Mouse (Mus musculus) limb, embryonic 12.5 days (tissue): ENCODE measurements around the gene Phldb3. TPM values are rescaled to one million over a fixed set of nuclear protein-coding genes. Genes with fewer than 3 reads are reported as not detected.

Experiments used
- ATAC-seq: fragments of 200-750 bp; cut with Nextera tagmentation; 2 replicates; pipeline ENCODE4 v1.8.0; 2017; ENCODE audit warnings: low read depth, moderate TSS enrichment; ENCODE audit not compliant: insufficient number of reproducible peaks, insufficient read depth, low FRiP score, low TSS enrichment
- H3K27ac ChIP-seq: fragments of 300-500 bp; sonication (generic); 2 replicates; pipeline ENCODE4 v1.5.1; 2016; ENCODE audit warnings: mild to moderate bottlenecking, moderate library complexity
- H3K27me3 ChIP-seq: fragments of 300-500 bp; sonication (generic); 2 replicates; pipeline ENCODE4 v1.6.1; 2016; ENCODE audit warnings: mild to moderate bottlenecking, moderate library complexity
- H3K36me3 ChIP-seq: fragments of 300-500 bp; sonication (generic); 2 replicates; pipeline ENCODE4 v1.6.1; 2016; ENCODE audit warnings: mild to moderate bottlenecking, moderate library complexity
- H3K4me1 ChIP-seq: fragments of 300-500 bp; sonication (generic); replicated peaks from 2 replicates; pipeline ENCODE4 v1.6.1; 2016
- H3K4me2 ChIP-seq: fragments of 300-500 bp; sonication (generic); 2 replicates; pipeline ENCODE4 v1.6.1; 2016; ENCODE audit warnings: mild to moderate bottlenecking, moderate library complexity
- H3K4me3 ChIP-seq: fragments of 300-500 bp; sonication (generic); replicated peaks from 2 replicates; pipeline ENCODE4 v1.5.1; 2016; ENCODE audit warnings: mild to moderate bottlenecking
- H3K9ac ChIP-seq: fragments of 300-500 bp; sonication (generic); replicated peaks from 2 replicates; pipeline ENCODE4 v1.6.1; 2016; ENCODE audit warnings: mild to moderate bottlenecking, moderate library complexity
- H3K9me3 ChIP-seq: fragments of 300-500 bp; sonication (generic); 2 replicates; pipeline ENCODE4 v1.6.1; 2016; ENCODE audit warnings: mild to moderate bottlenecking, moderate library complexity
- WGBS: fragments of 180-500 bp; shearing (Covaris S2); methylation state at CpG from one replicate; pipeline ENCODE4 v1.1.7; 2016; 5-methylcytosine and 5-hydroxymethylcytosine counted together
- polyA plus RNA-seq: library from polyadenylated mRNA; unstranded; fragments of >200 nt; fragmentation: Nextera tagmentation; extraction: Ambion mirVana; gene quantifications from 2 replicates; pipeline ENCODE4 v1.2.1, GENCODE M21; 2016

Phldb3 gene
- polyA plus RNA-seq, 1 experiment from 2014 or later: 0.20 TPM

DNA sequence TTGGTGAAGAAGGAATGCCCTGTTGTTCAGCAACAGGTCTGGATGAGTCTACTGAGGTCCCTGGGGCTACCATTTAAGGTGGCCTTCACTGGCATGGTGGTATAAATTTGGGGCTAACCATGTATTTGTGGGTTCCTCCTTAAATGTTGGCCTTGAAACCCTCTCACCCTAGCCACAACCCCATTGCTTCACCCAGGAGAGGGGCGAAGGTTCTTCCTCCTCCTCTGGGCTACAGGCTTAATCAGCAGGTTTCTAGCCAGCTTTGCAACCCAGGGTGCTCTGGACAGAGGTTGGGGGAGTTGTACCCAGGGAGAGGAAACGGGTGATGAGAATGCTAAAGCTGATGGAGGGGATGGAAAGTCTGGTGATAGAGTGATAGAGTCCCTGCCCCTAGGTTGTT, 15.1 kb upstream of the Phldb3 start:
- no peak overlapping the region for H3K4me2 ChIP-seq
- no peak for ATAC-seq
- no peak overlapping the region for H3K9ac ChIP-seq
- no peak overlapping the region for H3K27ac ChIP-seq
- peaks cover 15% of the 10 kb centered on the region for H3K27me3 ChIP-seq
- H3K4me1 ChIP-seq: peaks cover 15% of the 10 kb centered on the region
- H3K36me3 ChIP-seq: peaks cover 5% of the 10 kb centered on the region; the same call in 1 of the 2 replicates
- no peak overlapping the region for H3K4me3 ChIP-seq
- whole genome bisulfite sequencing: 69% methylated on average over 2 of the region's 2 CpGs
- H3K9me3 ChIP-seq: no peaks in the 10 kb centered on the region

DNA sequence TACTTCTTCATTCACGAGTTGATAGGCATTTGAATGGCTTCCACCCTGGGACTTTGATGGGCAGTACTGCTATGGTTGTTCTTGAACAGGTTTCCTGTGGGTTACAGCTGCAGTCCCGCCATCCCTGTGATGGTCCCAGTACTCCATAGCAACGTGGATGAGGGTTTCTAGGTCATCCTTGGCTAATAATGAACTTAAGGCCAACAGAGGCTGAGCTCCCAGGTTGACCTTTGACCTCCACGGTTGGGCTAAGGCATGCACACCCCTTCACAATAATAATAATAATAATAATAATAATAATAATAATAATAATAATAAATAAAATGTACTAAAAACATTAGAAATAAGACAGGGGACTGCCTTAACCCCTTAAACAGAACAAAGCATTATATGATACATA, 12.4 kb upstream of the Phldb3 start:
- WGBS: 63% methylated on average over 4 of the region's 4 CpGs
- Histone ChIP-seq H3K9me3 (no peaks in the 10 kb centered on the region), H3K9ac (no peak overlapping the region), H3K27ac (no peak overlapping the region), H3K4me3 (no peak overlapping the region), H3K4me2 (no peak overlapping the region), H3K4me1 (peaks cover 15% of the 10 kb centered on the region), H3K27me3 (peaks cover 15% of the 10 kb centered on the region), H3K36me3 (peaks cover 5% of the 10 kb centered on the region; the same call in 1 of the 2 replicates)
- ATAC-seq: no peak

DNA sequence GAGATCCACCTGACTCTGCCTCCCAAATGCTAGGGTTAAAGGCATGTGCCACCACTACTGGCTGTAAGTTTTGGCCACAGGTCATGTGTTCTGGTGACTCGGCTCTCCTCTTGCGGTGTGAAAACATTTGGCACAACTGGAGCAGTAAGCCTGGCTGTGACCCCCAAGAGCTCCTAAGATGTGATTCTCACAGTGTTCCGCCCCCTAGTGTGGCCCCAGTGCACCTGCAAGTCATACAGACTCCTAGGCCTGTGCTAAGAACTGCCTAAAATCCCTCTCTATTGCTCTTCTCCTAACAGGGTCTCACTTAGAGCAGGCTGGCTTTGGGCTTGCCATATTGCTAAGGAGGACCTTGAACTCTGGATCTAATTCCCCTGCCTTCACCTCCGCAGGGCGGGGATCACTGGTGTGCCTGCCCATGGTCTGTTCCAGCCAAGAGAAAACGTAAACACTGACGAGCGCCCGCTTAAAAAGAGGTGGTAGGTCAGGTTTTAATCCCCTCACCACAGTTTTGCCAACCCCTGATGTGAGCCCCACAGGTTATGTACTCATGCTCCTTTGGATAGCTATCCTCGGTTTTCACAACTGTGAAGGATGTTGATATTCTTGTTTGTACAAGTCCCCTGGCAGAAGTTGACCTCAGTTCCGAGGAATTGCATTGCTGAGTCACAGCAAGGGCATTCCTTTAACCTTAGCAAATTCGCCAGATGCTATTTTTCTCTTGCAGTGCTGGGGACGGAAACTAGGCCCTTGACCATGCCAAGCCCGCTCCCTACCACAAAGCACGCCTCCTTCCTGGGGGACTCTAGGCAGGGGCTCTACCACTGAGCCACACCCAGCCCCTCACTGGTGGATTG, 11.1 kb upstream of the Phldb3 start:
- Histone ChIP-seq H3K27me3 (peaks cover 13% of the 10 kb centered on the region), H3K9me3 (no peaks in the 10 kb centered on the region), H3K4me3 (no peak overlapping the region), H3K4me2 (no peak overlapping the region), H3K4me1 (peaks cover 6% of the 10 kb centered on the region), H3K9ac (no peak overlapping the region), H3K36me3 (peaks cover 9% of the 10 kb centered on the region; the same call in 1 of the 2 replicates), H3K27ac (no peak overlapping the region)
- WGBS: 79% methylated on average over 15 of the region's 15 CpGs
- no peak for ATAC-seq

DNA sequence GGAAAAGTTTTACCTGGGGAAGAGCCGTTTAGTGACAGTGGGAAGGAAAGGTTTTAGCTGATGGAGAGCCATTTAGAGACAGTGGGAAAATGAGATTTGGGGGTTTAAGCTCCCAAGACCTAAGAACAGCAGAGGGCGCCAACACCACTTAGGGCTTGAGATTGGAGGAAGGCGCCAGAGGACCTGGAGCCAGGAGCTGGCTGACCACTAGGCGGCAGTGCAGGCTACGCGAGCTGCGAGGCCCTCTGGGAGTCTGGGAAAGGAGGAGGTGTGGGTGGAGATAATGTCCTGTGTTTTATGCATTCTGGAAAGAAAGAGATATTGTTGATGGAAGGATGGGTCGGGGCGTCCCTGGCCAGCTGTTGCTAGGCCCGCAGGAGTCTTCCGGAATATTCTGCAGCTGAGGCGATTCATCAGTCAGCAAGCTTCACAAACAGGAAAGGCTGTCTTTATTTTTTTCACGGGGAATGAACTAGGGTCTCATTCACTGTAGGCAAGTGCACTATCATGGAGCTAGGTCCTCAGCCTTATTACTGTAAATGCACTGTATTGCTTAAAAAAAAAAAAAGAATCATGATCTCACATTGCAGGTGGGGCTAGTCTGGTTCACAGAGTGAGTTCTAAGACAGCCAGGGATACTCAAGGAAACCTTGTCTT, 9.5 kb upstream of the Phldb3 start:
- ATAC-seq: peak; percentile 86
- peak overlapping the region; percentile 37 for H3K4me2 ChIP-seq
- peaks cover 9% of the 10 kb centered on the region; the same call in 1 of the 2 replicates for H3K36me3 ChIP-seq
- 0 out of 2 replicates have a peak overlapping the region, but pooled peaks have one; percentile 15 for H3K4me3 ChIP-seq
- H3K9ac ChIP-seq: no peak overlapping the region
- WGBS: 9% methylated on average over 13 of the region's 13 CpGs
- H3K4me1 ChIP-seq: no peaks in the 10 kb centered on the region
- no peaks in the 10 kb centered on the region for H3K27me3 ChIP-seq
- no peak overlapping the region for H3K27ac ChIP-seq
- no peaks in the 10 kb centered on the region for H3K9me3 ChIP-seq

DNA sequence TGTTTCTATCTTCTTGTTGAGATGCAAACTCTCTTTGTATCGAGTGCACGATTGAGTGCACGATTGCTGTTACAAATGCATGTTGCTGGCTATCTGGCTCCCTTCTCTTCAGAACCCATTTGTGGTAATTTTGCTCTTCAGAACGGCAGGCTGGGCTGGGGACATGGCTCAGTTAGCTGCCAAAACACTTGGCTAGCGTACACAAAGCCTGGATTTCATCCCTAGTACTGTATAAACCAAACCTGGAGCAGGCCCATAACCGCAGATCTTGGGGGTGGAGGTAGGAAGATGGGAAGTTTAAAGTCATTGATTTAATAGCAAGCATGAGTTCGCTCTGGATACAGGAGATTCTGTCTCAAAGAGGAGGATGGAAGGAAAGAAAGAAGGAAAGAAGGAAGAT, 5.0 kb upstream of the Phldb3 start:
- Histone ChIP-seq H3K4me1 (peaks cover 6% of the 10 kb centered on the region), H3K9me3 (no peaks in the 10 kb centered on the region), H3K4me2 (no peak overlapping the region), H3K9ac (no peak overlapping the region), H3K27me3 (peaks cover 22% of the 10 kb centered on the region), H3K36me3 (peaks cover 28% of the 10 kb centered on the region; the same call in 1 of the 2 replicates), H3K27ac (no peak overlapping the region), H3K4me3 (no peak overlapping the region)
- WGBS: 82% methylated on average over 7 of the region's 7 CpGs
- ATAC-seq: no peak

DNA sequence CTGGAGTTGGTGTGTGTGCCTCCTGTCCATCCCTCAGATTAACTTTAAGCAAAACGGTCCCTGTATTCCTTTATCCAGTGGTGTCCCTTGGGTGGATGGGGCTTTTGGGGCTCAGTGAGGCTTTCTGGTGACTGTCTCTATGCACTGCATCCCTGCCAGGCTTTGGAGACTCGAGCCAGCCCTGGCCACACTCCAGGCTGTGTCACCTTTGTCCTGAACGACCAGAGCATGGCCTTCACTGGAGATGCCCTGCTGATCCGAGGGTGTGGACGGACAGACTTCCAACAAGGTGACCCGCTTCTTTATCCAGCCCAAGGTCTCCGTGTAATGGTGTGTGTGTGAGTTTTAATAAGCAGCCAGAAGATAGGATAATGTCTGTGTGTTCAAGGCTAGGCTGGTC, 4.5 kb upstream of the Phldb3 start:
- Histone ChIP-seq H3K36me3 (peaks cover 28% of the 10 kb centered on the region; the same call in 1 of the 2 replicates), H3K4me2 (no peak overlapping the region), H3K27me3 (peaks cover 27% of the 10 kb centered on the region), H3K27ac (no peak overlapping the region), H3K4me3 (no peak overlapping the region), H3K9me3 (no peaks in the 10 kb centered on the region), H3K4me1 (peaks cover 11% of the 10 kb centered on the region), H3K9ac (no peak overlapping the region)
- no peak for ATAC-seq
- WGBS: 82% methylated on average over 7 of the region's 7 CpGs

DNA sequence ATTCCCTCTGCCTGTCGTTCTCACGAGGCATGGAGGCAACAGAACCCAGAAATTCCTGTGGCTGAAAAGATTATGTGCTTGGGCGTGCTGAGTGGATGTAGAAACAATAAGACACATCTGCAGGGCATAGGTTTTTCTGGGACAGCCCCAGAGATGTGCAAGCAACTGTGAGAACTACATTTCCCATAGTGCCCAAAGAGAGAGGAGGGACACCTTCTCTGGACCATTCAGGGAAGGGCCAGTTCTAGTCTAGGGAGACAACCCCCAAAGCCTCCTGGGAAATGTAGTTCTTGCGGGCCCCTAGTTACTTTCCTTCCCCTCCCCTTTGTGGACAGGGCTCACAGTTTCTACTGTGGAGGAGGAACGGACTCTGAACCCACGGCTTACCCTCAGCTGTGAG, 2.5 kb upstream of the Phldb3 start:
- Histone ChIP-seq H3K36me3 (peaks cover 28% of the 10 kb centered on the region; the same call in 1 of the 2 replicates), H3K27ac (no peak overlapping the region), H3K4me1 (peaks cover 24% of the 10 kb centered on the region), H3K27me3 (peaks cover 46% of the 10 kb centered on the region), H3K4me2 (no peak overlapping the region), H3K4me3 (no peak overlapping the region), H3K9ac (no peak overlapping the region), H3K9me3 (no peaks in the 10 kb centered on the region)
- whole genome bisulfite sequencing: 45% methylated on average over 6 of the region's 6 CpGs
- 0 out of 2 replicates have a peak, but pooled peaks have one; percentile 39 for ATAC-seq

DNA sequence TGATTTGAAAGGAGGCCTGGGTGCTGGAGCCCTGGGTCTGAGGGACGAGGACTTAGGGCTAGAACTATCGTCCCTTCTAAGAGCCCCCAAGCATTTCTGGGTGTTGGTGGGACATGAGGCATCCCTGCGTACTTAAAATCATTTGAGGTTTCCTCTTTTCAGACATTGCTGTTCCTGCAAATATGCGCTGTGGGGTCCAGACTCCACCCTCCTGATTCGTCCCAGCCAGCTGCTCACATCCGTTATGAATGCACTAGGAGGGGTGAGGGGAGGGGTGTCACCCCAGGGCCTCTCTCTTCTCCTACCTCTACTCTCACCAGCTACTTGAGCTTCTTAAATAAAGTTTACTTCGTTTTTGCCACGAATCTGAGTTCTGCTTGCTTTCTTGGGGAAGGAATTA, 2.0 kb upstream of the Phldb3 start:
- peaks cover 28% of the 10 kb centered on the region; the same call in 1 of the 2 replicates for H3K36me3 ChIP-seq
- no peaks in the 10 kb centered on the region for H3K9me3 ChIP-seq
- no peak overlapping the region for H3K4me3 ChIP-seq
- H3K4me2 ChIP-seq: no peak overlapping the region
- peaks cover 24% of the 10 kb centered on the region for H3K4me1 ChIP-seq
- no peak overlapping the region for H3K27ac ChIP-seq
- H3K9ac ChIP-seq: no peak overlapping the region
- 72% methylated on average over 8 of the region's 8 CpGs for WGBS
- peaks cover 51% of the 10 kb centered on the region for H3K27me3 ChIP-seq
- no peak for ATAC-seq

DNA sequence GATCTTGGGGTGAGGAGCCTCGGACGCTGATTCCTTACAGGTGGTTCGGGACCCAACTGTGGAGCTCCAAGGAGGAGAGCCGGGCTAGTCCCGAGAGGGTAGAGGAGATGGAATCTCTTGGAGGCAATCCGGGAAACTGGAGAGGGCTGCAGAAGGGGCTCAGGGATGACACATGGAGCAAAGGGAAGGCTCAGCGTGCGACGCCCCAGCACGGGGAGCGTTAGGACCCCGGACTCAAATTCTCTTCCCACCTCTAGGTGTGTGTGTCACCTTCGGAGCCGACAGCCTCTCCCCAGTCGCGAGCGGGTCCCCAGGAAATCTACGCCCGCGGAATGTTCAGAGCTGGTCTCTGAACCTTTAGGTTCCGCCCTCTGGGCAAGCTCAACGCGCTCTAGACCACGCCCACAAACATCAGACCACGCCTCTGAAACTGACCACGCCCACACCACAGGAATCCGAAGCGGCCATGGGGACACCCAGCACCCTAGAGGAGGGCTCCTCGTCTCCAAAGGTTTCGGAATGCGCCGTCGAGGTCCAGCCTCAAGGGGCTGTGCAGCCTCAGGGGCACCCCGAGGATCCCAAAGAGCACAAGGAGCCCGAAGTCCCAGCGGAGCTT, 424 bp downstream of the Phldb3 start:
- Histone ChIP-seq H3K27ac (no peak overlapping the region), H3K4me1 (peaks cover 24% of the 10 kb centered on the region), H3K27me3 (peaks cover 63% of the 10 kb centered on the region), H3K4me3 (peak overlapping the region; percentile 38), H3K4me2 (peak overlapping the region; percentile 58), H3K9ac (0 out of 2 replicates have a peak overlapping the region, but pooled peaks have one; percentile 18), H3K36me3 (peaks cover 25% of the 10 kb centered on the region; the same call in 1 of the 2 replicates), H3K9me3 (no peaks in the 10 kb centered on the region)
- peak; percentile 38; the same call in 1 of the 2 replicates for ATAC-seq
- under 1% methylated on average over 36 of the region's 36 CpGs for WGBS

DNA sequence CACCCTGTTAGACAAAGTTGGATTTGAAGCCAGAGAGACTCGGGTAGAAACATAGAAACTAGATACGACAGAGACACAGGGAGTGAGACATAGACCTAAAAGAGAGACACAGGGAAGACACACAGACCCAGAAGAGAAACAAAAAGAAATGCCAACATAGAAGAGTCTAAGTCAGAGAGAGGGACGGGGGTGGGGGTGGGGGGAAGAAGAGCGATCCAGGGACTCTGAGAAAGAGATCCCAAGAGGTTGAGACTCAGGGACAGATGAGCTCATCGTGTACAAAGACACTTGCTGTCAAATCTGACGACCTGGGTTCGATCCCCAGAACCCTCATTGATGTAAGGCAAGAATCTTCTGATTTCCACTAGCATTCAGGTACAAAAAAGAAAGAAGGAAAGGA, 1.1 kb downstream of the Phldb3 start:
- H3K9ac ChIP-seq: no peak overlapping the region
- peaks cover 24% of the 10 kb centered on the region for H3K4me1 ChIP-seq
- H3K27ac ChIP-seq: no peak overlapping the region
- H3K36me3 ChIP-seq: peaks cover 22% of the 10 kb centered on the region; the same call in 1 of the 2 replicates
- H3K4me2 ChIP-seq: peak overlapping the region; percentile 58
- H3K4me3 ChIP-seq: peak overlapping the region; percentile 38
- H3K9me3 ChIP-seq: no peaks in the 10 kb centered on the region
- 14% methylated on average over 7 of the region's 7 CpGs for WGBS
- no peak for ATAC-seq
- peaks cover 63% of the 10 kb centered on the region for H3K27me3 ChIP-seq
